Mouse (Mus musculus) WW6 (cell line): ENCODE data around the gene Dpf1.

ENCODE experiments used
- DNase-seq: peaks from one replicate; pipeline ENCODE4 v3.0.0-alpha.2; 2013; ENCODE audit warnings: low read depth, low spot score

Dpf1 gene

DNA sequence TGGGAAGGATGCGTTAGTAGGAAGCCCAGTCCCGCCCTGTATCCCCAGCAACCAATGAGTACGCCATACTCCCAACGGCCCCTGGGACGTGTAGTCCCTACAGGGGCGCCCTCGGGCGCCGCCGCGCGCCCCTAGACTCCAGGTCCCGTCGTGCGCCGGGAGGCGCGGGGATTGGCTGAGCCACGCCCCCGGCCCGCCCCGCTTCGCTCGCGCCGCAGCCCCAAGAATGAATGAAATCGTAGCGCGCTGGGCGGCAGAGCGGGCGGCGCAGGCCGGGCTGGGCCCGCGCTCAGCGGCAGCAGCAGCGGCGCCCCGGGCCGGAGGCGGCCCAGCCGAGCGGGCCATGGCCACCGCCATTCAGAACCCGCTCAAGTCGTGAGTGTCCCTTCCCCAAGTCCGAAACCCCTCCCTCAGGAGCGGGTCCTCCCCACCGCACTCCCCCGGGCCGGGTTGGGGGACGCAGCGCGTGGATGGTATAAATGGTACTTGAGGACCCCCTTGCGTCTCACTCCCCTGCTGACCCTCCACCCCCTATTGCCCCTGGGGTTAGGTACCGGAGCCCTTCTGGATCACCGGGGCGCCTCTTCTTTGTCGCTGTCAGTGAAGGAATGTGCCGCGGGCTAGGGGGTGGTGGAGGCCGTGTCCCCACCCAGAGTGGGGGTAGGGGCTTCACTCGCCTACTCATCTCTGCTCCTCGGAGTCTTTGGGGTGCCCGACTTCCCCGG is at the start of gene Dpf1:
Gene Dpf1 (plus strand): TSS at position 214 of the 725 bp plus-strand sequence.
- DNase-seq: no peak

DNA sequence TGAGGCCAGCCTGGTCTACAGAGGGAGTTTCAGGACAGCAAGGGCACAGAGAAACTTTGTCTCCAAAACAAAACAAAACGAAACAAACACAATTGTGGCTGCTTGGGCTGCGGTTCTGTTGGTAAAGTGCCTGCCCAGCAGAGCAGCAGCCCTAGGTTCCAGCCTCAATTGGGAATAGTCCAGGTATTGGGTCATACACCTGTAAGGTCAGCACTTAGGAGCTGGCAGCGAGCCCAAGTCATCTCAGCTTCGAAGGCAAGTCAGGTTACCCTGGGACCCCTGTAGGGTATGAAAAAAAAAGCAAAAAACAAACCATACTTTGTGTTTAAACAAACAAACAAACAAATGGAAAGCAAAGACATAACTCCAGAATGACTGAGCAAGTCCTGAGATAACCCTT is 47.9 kb upstream of the Dpf1 start:
- no peak for DNase-seq

DNA sequence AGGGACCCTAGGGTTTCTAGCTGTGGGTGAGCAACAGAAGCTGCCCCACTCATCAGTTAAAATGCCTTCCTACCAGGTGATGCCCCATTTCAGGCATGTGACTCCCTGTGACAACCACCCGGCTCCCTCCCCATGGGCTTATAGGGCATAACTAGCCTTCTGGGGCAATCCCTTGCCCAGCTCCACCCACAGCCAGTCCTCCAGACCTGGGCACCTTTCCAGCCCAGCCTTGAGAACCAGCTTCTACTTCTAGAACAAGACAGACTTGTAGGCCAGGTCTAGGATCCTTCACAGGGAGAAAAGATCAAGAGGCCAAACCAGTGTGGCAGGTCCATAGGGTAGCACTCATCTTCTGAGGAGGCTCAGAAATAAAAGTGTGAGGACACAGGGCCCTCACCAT is 46.4 kb upstream of the Dpf1 start:
- no peak for DNase-seq

DNA sequence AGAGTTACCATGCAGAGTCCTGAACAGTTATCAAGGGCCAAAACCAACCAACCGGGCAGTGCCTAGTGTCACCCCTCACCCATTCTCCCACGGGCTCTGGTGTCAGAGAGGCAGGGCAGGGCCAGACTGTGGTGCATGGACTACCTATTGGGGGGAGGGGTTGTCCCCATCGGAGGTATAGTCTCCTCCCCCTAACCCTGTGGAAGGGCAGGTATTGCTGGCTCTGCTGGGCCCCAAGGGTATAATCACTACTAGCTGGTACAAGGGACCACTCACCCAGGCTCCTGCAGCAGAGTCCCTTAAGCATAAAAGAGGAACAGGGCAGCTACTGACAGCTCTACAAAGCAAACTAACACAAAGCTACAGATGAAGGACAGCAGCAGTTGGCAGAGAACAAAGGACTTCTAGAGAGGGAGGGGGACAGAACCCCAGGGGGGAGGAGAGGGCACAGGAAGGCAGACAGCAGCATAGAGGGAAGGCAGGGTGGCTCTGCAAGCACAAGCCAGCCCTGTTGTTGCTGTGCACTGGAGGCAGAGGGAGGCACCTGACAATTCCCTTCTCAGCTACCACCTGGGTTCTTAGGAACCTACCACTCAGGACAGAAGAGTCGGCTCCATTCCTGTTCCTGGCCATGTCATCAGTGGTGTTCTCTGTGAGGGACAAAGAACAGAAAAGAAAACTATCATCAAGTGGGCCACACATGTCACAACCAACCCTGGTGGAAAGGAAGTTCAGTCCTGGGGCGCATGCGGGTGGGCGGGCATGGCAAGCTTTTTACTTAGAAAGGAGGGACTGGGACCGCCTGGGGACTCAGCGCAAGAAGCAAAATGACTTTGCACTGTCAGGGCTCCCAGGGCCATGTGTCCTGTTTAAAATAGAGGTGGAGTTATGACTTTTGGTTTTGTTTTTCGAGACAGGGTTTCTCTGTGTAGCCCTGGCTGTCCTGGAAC is 43.7 kb upstream of the Dpf1 start:
- no peak for DNase-seq

DNA sequence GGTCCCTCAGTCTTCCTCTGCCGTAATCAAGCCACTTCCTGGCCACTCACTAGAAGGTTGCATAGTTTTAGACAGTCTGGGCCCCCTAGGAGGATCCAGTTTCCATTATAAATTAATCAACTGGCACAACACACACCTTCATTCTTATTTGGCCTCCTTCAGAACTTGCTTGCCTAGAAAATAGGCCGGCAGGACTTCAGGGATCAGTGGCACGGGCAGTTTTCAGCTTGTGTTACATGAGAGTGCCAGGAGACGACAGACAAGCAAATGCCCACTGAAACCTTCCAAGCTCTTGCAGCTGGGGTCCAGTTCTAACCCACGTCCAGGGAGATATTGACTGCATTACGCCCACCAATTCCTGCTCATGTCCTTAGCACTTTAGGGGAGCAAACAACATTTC is 41.6 kb upstream of the Dpf1 start:
- DNase-seq: no peak

DNA sequence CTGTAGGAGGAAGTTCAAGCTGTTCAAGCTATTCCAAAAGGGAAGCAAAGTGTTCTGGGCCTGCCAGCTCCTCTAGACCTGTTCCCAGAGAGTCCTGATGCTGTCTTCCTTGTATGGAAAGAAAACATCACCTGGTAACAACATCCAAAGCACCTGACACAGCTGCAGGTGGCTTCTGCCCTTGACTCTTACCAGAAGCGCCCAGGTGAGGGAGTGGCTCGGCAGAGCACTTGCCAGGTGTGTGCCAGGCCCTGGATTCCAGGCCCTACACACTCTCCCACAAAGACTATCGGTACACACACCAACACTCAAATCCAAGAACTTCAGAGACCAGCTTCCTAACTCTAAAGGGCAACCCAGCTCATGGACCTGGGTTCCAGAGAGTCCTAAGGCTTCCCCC is 39.9 kb upstream of the Dpf1 start:
- no peak for DNase-seq

DNA sequence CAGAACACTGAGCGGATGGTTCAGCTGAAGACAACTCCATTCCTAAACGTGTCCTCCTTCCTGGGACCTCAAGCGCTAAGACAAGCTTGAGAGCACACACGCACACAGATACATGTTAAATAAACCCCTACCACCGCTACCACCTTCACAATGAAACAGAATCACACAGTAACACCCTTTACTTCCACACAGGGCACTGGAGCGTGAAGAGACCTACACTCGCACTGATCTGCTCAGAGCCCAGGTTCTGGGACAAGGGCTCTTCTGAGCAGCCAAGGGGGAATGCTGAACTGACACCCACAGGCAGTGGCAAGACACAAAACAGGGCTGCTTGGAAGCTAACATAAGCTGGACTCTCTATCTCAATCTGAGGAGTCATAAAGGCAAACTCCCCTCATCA is 38.1 kb upstream of the Dpf1 start:
- no peak for DNase-seq

DNA sequence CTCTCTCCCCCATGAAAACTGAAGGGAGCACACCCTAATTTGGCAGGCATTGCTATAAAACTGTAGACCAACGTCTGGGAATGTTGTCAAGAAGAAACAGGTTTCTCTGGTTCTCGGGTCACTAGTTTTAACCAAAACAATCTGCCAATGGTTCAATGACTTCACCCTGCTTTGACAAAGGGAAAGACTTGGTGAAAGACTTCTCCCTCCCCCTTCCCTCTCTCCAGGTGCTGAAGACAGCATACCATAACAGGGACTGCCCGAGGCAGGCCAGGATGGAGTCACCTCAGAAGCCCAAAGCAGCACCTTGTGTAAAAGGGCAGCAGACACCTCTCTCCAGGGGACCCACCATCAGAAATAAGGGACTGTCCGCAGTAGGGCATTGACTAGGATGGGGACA is 36.8 kb upstream of the Dpf1 start:
- DNase-seq: no peak

DNA sequence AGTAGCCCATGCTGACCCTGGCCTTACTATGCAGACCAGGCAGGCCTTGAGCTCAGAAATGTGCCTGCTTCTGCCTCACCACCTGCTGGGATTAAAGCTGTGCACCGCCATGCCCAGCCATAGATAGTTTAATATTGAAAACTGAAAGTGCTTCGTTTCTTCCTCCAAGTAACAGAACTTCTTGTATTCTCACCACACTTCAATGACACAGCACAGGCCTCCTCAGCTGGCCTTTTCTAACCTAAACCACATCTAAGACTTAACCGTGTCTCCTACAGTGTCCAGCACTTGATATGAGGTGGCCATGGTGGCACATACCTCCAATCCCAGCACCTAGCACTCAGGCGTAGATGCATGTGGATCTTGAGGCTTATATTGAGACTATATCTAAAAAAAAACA is 33.3 kb upstream of the Dpf1 start:
- no peak for DNase-seq

DNA sequence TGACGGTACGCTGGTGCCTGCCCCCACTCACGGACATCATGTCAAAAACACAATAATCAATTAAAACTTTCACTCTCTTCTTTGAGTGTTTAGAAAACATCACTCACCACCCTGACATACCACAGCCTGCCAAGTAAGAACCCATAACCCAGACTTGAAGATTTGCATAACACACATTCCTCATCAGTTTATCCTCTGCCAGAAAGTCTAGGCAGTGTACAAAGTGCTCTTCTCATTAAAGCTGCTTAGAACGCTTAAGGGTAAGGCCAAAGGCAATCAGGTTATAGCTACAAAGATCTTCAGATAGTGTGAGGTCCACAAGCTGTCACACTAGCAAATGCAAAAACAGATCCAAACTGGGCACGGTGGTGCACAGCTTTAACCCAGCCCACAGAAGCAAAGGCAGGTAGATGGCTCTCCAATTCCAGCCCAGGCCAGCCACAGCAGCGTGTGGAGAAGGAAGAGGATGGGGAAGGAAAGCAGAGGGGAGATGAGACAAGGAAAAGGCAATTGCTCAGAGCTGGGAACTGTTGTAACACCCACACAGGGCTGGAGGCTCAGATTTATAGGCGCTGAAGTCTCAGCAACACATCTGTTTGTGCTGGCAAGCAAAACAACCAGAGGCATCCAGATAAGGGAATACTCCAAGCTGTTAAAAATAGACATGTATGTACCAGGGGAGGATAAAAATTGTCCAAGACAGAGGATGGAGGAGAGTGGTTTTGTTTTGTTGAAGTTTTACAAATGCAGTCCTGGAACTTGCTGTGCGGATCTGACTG is 31.9 kb upstream of the Dpf1 start:
- no peak for DNase-seq

DNA sequence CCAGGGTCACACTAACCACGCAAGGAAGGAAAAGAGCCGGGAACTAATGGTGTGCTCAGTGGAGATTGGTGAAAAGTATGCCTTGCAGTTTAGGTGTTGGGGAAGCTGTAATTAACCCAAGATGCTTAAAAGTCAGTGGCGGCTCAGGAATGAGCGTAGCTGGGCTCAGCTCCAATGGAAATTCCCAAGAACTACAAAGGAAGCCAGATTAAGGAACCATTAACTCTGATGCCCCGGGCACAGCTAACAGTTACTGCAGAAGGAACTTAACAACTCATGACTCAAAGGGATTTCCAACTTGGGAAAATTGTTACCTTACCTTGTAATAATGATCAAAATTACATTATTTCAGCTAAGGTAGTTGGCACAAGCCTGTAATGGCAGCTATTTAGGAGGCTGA is 27.0 kb upstream of the Dpf1 start:
- DNase-seq: no peak

DNA sequence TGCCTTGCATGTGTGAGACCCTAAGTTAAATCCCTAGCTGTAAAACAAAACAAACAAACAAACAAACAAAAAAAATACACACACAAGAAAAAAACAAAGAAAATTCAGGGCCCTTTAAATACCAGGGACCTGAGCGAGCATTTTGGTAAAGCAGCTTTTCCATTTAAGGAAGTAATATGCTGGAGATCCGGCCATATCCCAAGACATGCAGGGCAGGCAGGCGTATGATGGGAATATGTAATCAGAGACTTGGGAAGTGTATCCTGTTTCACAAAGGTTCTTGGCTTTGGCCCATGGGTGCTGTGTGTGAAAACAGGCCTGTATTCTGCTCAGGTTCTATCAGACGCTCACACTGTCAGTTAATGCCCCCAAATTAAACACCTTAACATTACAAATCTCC is 26.2 kb upstream of the Dpf1 start:
- no peak for DNase-seq

DNA sequence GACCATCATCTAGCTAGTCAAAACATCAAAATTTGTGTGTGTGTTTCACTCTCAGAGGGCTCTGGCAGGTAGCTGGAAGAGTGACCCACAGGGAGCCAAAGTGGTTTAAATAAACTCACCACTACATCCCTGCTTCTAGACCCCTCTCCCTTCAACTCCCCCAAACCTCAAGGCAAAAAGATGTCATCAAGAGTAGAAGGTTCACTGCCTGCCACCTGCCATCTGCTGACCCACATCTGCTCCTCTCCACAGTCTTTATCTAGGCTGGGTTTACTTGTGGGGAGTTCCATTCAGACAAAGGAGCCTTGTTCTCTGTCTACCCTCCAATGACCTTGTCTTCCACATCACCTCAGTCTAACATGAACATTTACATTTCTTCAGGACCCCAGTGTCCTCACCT is 24.5 kb upstream of the Dpf1 start:
- DNase-seq: no peak

DNA sequence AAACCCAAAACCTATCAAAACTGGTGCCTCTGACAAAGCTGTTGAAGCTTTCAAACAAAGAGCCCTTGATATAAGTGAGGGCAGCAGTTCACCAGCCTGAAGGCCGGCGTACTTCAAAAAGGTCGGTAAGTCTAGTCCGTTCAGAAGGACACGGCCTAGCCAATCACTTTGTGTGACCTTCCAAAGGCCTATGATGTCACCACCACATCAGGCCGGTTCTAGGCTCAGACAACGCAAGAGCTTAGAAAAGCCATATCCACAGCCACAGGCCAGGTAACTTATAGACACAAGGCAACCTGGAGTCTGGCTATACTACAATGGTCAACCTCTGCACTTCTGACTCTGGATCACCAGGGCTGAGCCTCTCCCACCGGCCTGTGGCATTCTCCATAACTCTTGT is 23.8 kb upstream of the Dpf1 start:
- DNase-seq: no peak

DNA sequence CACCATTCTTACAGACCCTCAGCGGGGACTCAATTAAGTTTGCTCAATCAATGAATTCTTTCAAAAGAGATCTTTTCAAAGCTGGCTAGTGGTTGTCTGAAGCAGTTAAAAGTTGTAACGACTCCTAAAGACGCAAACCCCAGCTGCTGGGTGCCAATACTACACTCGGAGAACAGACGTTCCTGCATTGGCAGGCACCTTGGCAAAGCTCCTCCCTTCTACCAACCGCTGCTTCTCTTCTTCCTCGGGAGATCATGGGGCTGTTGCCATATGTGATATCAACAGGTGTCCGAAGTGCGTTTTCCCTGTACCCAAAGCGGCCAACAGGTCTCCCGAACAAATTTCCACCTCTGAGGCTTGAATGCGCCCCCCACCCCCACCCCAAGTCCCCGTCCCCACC is 22.9 kb upstream of the Dpf1 start:
- DNase-seq: no peak

DNA sequence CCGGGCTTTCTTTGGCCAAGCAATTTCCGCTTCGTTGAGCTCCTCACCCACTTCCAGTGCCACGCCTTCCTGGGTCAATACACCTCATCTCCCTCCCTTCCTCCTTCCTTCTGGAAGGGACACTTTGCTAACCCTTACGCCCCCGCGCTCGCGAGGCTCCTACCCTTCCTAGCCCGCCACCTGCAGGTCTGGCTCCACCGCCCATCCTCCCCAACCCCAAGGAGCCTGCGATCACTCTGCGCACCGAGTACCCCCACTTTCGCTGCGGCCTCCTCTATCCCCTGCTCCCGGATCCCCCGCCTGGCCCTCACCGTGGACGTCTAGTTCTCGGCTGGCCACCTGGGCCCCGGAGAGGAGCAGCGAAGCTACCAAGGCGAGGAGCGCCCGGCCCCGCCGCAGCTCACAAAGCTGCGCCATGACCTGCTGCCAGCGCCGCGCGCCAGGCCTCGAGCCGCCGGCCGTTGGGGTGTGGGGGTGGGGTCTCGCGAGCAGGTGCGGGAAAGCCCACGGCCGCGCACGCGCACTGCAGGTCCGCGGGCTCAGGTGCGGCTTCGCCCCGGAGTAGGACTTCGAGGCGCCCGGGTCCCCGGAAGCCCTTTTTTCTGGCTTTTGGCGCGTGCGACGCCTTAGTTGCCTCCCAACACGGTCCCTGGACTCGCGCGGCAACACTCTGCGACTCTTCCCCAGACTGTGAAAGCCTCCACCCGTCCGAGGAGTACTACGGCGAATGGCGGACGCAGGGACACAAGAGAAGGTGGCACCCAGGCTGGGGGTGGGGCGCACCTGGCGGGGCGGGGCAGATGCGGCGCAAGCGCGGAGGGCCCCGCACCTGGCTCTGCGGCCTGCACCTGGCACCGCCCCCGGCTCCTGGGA is 22.3 kb upstream of the Dpf1 start, which contains the start of gene Spint2:
Gene Spint2 (minus strand): TSS at position 712 of the 873 bp plus-strand sequence.
- DNase-seq: peak; percentile 75

DNA sequence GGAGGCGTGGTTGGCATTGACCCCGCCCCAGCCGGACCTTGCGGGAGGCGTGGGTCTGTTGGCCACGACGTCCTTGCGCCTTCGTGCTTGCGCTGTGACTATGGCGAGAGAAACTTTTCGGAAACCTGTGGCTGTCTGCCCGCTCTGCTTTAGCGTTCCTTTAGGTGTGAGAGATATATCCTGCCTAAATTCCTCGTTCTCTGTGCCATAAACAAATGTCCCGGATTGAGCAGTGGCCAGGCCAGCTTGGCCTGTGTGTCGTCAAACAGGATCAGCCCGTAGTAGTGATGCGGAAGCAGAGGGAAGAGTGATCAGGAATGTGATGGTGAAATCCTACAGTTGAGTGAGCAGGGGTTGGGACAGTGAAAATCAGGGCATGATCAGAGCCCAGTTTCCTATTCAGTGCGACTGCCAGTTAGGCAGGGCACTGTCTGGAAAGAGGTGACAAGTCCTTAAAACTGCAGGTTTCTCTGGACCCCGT is 21.6 kb upstream of the Dpf1 start:
- DNase-seq: no peak

DNA sequence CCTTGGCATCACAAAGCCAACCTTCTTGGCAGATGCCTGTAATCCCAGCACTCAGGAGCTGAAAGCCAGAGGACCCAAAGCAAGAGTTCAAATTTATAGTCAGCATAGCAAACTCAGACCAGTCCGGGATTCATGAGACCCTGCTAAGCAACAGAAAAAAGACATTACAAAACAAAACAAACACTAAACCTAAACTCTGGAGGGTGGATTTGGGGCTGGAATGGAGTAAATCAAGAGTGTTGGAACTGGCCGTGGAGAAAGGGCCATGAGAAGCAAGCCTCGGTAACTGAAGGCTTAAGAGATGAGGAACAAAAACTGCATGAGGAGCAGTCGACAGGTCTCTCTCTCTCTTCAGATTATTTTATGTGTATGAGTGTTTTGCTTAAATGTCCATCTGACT is 19.9 kb upstream of the Dpf1 start:
- no peak for DNase-seq

DNA sequence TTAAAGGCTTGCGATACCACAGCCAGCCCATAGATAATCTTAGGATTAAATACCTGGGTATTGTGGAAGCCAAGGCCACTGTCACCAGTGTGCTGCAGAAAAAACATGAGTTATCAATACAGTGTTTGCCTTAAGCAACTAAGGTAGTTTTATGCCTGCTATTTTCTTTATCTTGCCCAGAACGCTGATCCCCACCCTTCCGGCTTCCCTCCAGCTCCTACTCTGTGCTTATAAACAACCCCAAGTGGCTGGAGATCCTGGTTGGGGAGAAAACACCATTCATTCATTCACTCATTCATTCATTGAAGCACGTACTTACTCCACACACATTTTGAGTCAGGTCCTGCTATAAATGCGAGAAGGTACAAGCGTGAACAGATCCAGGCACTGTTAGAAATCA is 19.2 kb upstream of the Dpf1 start:
- no peak for DNase-seq

DNA sequence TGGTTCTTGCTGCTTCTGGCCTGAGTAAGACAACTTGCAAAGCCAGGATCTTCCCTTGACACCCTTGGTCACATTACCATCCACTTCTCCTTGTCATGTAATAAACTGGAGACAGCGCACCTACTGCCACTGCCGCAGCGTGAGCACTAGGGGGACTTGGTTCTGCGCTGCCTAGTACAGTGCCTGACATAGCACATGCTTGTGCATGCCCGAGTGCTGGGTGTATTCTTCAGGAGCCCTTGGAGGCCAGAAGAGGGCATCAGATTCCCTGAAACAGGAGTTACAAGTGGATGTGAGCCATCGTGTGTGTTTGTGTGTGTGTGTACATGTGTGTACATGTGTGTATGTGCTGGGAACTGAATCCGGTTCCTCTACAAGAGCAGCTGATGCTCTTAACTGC is 16.3 kb upstream of the Dpf1 start:
- no peak for DNase-seq

DNA sequence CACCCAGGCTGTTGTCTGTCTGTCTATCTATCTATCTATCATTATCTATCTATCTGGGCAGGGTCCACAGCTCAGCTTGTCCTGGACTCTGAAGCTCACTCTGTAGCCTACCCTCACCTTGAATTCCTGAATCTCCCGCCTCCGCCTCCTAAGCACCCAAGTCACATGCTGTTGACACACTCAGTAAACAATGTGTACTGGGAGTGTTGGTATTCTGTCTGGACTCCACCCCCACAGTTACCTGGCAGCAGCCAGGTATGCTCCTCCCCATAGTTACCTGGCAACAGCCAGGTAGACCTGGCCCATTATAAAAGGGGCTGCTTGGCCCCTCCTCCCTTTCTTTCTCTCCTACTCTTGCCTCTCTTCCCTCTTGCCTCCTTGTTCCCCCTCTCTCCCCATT is 15.7 kb upstream of the Dpf1 start:
- DNase-seq: no peak
